Mouse (Mus musculus) c-Kit-positive CD71-positive TER-119-negative erythroid progenitor cells, embryonic 14.5 days (primary cell): Measurements from ENCODE around the gene Bend4.

Experiments used
- DNase-seq: peaks from one replicate; pipeline ENCODE4 v3.0.0-alpha.2; 2013; ENCODE audit warnings: low read depth

Gene Bend4

DNA sequence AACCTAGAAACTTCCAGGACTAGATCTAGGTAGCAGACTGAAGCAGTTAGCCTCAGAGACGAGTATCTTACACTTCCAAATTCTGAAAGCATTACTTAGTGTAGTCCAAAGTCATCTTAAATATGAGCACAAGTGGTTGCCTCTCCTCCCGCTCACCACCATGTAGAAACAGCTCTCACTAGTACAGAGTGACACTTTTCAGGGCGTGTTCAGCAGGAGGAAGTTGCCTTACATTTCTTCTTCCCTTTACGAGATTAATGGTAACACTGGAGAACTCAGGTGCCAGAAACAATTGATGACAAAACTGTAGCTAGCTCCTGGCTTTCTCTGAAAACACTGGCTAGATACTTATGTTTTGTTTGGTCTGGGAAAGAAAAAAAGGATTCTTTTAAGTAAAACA, 8.7 kb downstream of the Bend4 start:
- DNase-seq: no peak

DNA sequence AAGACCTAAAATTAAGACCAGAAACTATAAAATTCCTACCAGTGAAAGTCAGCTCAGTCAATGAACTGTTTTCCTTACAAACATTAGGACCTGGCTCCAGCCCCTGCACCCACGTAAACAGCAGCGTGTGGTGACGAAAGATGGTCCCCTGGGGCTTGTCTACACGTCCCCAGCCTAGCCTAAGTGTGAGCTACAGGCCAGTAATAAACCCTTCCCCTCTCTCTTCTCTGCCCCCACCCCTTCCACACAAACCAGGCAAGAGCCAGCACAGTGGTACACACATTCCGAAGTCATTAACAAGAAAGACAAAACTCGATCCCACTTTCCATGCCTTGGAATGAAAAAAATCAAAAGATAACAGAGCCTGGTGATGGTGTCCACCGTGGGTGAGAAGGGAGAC, 16.6 kb downstream of the Bend4 start:
- no peak for DNase-seq

DNA sequence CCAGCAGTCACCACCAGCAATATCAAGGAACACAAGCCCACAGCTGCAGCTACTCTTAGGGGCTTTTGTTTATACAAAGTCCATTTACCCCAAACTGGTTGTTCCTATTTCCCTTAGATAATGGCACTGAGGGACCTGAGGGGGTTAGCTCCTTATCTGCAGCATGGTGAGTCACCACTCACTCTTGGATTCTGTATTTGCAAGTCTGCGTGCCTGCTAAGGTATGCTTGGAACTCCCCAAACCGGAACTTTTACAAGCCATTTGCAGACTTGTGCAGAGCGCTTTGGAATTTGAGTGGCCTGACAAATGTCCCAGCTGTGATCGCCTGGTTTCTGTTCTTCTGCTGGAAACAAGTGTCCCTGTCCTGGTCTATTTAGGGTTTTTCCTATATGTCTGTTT, 17.7 kb downstream of the Bend4 start:
- DNase-seq: no peak

DNA sequence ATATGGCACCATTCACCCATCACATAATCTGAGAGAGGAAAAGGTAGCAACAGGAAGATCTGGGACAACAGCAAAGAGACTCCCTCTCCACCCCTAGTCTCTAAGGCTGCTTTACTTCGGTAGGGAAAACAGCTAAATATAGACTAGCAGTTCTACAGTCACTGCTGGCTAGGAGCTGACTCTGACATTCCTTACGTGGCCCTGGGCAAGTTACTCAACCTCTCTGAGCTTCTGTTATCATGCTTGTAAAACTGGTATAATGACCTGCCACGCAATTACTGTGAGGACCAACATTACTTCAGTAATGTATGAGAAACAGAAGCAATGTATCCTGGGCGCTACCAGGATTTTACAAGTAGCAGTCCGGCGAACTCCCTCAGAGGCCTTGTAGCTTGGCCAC, 19.7 kb downstream of the Bend4 start:
- DNase-seq: no peak

DNA sequence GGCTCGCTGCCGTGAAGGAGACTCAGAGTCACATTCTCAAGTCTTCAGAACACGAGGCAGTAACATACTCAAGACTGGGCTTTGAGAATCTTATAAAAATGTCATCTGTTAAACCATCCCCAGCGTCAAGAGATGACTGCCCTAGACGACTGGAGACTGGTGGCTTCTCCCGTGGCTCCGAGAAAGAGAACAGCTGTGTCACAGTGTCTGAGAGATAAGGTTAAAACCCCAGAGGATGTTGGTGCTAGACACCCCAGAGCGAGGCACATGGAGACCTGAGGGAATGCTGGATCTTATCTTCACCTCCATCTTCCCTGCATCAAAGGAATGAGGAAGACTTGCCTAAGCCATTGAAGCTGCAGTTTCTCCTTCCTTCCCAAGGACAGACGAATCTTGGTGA, 23.2 kb downstream of the Bend4 start:
- no peak for DNase-seq

DNA sequence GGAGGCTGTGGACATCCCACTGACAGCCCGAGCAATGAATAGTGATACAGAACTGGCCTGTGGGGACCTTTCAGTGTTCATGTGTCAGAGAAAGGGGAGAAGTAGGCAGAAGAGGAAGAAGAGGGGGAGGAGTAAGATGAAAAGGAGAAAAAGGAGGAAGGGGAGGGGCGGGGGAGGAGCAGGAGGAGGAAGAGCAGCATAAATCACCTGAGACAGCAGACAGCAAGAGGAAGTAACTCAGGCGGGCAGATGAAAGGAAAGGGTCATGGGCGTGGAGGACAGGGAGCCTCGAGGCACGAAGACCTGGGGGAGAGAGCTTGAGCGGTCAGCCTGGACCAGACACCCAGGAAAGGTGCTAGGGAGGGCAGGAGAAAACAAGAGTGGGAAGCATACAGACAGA, 23.7 kb downstream of the Bend4 start:
- no peak for DNase-seq

DNA sequence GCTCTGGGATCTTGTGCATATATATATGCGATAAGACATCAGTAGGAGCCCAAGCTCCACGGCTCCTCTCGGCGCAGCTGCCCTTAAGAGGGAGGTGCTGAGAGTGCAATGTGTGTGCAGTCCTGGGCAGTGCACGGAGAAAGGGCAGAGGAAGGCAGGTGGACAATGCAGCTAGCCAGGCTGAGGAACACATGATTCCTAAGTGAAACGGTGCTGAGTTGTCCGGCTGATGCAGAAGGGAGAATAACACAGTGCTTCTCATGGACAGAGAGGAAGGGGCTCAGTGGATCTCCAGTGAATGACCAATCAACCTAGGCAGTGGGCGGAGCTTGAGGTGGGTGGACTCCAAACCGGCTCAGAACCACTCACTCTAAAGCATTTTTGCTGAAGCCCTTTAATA, 26.5 kb downstream of the Bend4 start:
- DNase-seq: no peak

DNA sequence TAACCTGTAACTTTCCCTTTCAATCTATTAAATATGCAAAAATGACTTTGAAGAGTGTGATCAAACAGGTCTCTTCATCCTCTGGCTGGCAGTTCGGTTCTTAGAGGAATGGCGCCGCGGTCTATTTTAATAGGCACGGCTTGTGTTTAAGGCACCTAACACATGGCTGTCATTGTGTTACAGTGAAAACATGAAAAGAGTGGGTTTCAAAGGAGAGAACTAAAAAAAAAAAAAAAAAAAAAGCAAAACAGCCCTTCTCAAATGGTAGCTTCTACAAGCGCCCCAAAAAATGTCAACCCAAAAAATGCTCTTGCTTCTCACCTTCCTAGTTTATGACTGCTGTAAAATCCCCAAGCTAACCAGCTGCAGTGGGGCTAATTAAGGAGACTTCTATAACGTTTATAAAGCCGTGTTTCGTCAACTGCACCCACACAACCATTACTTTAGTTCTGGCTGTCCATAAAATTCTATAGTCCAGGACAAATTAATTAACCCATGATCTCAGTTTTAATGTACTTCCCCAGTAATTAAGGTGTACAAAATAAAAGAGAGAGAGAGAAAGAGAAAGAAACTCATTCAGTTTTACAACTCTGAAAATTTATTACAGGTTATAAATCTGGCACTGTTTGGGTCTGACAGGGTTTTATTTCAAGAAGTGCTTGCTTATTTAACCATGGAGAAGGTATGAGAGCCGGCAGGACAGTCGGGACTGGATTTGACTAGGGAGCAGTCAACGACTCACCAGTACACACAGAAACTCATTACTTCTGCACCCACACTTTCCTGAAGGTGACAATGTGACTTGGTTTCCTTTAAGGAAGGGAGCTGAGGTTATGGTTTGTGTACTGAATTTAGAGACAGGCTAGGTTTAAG, 27.3 kb downstream of the Bend4 start:
- DNase-seq: no peak

DNA sequence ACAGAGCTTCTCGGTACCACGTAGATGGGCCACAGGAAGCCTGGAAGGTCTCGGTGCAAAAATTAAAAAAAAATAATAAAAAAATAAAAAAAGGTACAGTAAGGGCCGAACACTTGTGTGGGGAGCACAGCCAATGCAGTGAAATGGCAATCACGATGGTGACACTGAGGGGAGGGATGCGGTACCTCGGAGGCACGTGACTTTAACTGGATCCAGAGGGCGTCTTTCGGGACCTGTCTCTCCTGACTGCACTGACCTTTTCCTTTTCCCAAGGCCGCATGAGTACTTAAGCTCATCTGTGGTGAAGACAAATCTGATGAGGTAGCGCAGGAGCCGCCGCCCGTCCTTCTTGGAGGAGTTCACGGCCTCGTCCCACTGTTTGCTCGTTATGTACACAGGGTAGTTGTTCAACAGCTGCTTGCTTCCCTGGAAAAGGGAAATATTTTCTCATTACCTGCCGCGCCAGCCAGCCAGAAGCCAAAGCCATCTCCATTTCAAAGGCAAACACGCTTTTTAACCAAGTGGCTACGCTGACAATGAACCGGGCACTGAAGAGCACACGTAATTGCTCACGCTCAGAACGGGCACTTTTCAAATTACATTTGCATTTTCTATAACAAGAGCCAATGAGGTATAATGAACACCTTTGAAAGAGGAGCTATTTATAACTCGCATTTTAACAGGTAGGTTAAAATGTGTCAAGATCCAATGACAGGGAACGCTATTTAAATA, 28.1 kb downstream of the Bend4 start:
- no peak for DNase-seq

DNA sequence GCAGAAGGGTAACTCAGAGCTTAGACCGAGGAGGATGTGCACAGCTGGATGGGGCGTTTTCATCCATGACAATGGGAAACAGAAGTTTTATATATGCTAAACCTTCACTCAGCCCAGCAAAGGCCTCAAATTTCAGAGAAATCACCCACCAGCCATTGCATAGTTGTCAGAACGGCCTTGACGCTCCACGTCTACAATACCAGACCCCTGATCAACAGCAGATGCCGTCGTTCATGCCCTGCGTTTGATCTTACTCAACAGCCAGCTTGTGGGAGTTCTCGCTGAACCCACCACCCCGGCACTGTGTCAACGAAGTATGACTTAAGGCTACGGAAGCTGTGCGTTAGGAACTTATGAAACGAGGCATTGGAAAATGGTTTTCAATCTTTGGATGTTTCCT, 30.9 kb downstream of the Bend4 start:
- no peak for DNase-seq

DNA sequence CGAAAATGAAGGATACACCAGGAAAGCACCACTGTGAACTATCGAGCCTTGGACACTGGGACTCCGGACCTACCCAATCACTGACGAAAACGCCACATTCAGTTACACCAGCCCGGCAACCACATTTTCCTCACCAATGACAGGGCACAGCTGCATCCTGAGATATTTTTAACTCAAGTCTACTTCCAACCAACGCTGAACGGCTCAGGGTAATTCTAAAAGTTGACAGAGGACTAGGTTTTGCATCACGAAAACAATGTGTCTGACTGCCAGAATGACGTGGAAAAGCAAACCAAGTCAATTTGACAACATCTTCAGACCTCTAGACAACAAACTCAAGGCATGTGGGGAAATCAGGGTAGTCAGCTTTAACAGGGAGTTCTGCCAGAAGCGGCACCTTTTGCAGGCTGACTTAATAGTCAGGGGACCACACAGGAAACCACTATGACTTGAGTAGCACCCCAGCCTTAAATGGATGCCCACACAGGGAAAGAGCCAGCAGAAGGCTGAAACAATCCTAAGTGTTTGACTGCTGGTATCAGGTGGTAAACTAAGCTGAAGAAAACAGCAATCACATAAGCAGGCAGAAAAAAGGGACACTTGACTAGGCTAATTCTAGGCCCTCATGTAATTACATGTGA, 32.8 kb downstream of the Bend4 start:
- no peak for DNase-seq

DNA sequence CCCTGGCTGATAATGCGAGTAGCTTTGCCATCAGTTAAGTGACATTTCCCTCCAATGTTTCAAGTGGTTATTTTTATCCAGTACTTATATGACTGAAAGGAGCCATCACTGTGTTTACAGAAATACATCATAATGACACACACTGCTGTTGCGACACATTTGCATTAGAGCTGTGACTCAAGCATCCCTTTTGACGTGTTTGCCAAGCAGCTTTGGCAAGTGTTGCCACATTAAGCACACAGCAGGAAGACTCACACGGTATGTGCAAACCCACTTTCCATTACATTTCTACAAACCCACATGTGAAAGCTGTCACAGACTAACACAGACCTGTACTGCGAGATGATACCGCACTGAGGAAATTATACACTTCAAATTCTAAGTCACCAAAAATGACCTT, 34.2 kb downstream of the Bend4 start:
- DNase-seq: no peak

DNA sequence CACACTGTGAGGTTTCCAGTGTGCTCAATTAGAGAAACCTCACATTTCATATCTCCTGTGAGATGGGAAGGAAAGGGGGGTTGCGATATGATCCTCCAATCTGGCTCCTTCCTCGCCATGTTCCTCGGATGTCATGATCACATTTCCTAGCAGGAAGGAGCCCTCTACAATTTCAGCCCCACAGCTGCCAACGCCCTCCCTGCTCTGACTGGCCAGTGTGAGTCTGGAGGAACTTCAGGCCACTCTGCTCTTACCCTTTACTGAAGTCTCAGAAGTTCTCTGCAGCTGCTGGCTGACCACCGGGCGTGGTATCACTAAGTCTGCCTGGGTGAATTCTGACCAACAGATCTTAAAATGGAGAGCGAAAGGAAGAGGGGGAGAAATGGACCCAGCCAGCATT, 45.6 kb downstream of the Bend4 start:
- no peak for DNase-seq

DNA sequence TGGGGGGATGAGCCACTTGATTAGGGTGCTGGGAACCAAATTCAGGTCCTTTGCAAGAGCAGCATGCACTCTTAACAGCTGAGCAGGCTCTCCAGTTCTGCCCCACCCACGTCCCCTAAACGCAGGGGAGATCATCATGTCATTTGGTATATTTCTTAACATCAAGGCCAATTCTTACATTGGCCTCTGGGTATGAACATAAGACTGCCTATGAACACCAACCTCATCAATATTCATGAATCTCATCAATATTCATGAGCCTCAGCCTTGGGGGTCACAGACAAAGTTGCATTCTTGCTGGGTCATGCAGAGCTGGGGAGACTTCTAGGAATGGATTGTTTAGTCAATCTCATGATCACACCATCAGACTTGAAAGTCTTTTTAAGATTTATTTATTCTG, 46.4 kb downstream of the Bend4 start:
- DNase-seq: no peak

DNA sequence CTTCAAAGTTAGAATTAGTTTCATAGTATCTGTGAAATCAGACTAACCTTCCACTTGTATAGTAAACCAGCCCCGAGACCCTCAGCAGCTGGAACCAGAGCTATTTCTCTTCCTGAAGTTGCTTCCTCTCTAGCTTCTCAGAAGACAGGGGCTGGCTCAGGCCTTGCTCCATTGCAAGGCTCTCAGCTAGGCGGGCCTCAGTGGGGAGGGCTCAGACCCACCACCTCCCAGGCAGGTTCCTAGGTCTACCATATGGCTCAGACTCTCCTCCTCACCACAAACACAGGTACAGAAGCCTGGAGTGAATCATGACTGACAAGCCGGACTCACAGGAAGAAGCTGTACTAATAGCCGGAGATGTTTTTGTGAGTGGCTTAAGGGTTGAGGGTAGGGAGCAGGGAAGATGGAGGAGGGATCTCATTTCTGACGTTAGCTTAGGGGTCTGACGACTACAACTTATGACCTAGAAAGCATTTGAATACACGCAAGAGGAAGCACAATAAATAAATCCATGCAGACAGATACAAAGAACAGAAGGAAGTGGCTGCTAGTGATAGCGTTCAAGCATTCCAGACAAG, 51.0 kb downstream of the Bend4 start:
- DNase-seq: no peak

DNA sequence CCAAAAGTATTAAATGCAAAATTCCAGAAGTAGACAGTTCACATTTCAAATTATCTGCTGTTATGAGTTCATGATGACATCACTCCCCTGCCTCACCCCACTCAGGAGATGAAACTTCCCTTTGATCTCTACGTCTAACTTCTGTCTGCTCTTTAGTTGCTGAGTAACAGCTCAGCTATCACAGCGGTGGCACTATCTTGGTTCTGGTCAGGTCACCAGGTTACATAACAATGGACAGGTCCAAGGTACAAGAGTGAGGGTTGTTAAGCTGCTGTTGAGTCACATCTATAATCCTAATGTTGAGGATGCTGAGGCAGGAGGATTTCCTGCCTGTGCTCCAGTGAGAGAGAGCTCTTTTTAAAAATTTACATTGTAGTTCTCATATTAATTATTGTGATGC, 65.2 kb downstream of the Bend4 start:
- no peak for DNase-seq

DNA sequence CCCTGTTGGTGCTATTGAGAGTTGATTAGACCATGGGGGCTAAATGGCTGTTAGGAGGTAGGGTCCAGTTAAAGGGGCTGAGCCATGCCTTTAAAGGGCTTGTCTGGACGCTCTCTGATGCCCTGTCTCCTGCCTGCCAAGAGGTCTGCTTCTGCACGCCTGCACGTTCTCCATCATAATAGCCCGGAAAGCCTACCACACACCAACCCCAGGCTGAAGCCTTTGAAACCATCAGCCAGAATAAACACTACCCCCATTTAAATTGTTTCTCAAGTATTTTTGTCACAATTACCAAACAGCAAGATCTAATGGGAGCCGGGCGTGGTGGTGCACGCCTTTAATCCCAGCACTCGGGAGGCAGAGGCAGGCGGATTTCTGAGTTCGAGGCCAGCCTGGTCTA, 65.8 kb downstream of the Bend4 start:
- no peak for DNase-seq

DNA sequence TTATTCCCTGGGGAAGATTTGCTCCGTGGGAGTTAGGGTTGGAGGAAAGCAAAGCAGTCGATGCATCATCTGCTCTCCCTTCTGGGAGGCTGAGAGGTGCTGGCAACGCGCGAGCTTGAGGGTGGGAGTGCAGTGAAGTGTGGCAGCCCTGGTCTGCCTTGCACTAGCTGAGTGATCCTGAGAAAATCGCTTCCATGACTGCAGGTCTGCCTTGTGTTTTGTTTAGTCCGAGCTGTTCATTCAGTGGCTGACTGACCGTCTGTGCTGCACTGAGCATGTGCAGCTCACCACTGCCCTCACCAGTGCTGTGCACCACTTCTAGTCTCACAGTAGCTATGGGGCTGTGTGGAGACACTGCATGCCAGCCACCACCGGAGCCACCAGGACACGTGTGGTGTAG, 79.2 kb downstream of the Bend4 start:
- DNase-seq: no peak

DNA sequence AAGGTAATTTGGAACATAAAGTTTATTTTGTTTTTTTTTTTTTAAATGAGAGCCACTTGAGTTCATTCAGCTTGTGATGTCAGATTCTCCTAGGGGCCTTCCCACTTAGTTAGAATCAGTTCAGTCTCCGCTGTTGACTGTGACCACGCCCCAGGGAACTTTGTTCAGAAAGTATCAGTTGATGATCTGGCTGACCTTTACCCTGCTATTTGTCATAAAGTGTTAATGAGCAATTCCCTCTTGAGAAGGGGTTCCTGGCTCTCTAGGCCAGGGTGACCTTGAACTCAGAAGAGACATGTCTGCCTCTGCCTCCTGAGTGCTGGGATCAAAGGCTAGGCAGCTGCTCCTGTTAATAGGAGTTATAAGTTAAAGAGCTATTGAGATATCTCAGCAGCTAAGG, 81.0 kb downstream of the Bend4 start:
- no peak for DNase-seq
